Mouse (Mus musculus): ENCODE measurements at regions not wholly inside any gene's neighbourhood (a gene's known extent, or its start where the extent isn't known, plus 50 kb on each side); places are given as distances from the start of the nearest gene placed in this dataset.

DNA sequence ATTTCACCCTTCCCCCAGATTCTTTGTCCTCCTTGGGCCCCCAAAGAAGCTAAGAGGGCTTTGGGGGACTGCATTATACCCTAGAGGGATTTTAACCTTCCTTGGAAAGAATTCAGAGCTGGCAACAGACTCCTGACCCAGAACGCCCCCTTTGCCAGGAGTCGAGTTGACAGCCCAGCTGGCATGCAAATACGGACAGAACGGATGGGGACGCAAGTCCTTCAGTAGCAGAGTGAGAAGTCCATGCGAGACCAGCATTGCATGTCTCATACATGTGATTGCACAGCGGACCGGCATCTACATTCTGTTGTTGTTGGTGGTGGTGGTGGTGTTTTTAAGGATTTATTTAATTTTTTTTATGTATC lies 92.1 kb upstream of the Gpr12 start:
- Histone ChIP-seq H3K36me3 (ENCODE audit: insufficient read depth, low read length) (no peaks in the 10 kb centered on the region), H3K4me2 (ENCODE audit: low read depth, low read length) (no peak overlapping the region), H3K27me3 (ENCODE audit: insufficient read depth, low read length) (no peaks in the 10 kb centered on the region), H3K9me3 (ENCODE audit: low read length) (peaks cover 5% of the 10 kb centered on the region; the same call in 1 of the 2 replicates), H3K9ac (replicated peaks; ENCODE audit: low read length) (no peak overlapping the region), H3K4me1 (ENCODE audit: insufficient read depth, low read length) (peaks cover 3% of the 10 kb centered on the region; the same call in 1 of the 2 replicates), H3K4me3 (ENCODE audit: low read length) (no peak overlapping the region), H3K27ac (no peak overlapping the region)
- ATAC-seq, result no peak
- TF ChIP-seq CTCF (IDR thresholded peaks at IDR 0.05; ENCODE audit: low read depth), result no peak
- no peak for DNase-seq (ENCODE audit: low spot score)
- 53% methylated on average over 8 of the region's 8 CpGs for WGBS

DNA sequence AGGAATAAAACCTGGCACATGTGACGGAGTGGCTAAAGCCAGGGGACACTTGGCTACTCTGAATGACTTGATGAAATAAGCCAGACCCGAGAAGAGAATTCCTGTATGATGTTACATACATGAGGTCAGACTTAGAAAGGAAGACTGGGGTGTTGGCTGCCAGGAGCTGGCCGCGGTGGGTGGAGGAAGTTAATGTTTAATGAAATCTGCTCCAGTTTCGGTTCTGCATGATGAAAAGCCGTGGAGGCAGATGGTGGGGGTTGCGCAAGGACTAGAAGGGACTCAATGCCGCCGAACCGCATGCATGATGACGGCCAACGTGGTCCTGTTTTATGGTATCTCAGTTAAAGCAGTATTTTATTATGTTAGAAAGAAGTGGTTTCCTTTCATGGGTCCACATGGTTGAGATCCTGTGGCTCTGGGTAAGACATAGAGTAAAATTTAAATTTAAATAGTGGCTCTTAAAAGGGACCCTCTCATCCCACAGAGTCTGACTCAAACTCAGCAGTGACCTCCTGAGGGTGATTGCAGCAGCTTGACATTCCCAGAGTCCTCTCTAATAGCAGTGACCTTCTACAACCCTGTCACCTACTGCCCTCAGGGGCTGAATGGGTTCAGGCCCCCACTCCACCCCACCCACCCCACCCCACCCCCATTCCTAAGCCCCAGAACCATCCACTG lies 91.6 kb upstream of the Gpr12 start:
- no peak for TF ChIP-seq CTCF (IDR thresholded peaks at IDR 0.05; ENCODE audit: low read depth)
- no peaks in the 10 kb centered on the region for H3K36me3 ChIP-seq (ENCODE audit: insufficient read depth, low read length)

GRCm38 (mm10) chr5:146675887-146676277 lies 90.8 kb upstream of the Gpr12 start:
- no peak for DNase-seq (ENCODE audit: low spot score)
- H3K9ac ChIP-seq (replicated peaks; ENCODE audit: low read length), result no peak overlapping the region
- H3K36me3 ChIP-seq (ENCODE audit: insufficient read depth, low read length), result no peaks in the 10 kb centered on the region
- H3K4me1 ChIP-seq (ENCODE audit: insufficient read depth, low read length), result peaks cover 3% of the 10 kb centered on the region; the same call in 1 of the 2 replicates
- no peak overlapping the region for H3K4me3 ChIP-seq (ENCODE audit: low read length)
- 0 out of 2 replicates have a peak overlapping the region, but pooled peaks have one; percentile 4 for H3K27ac ChIP-seq
- WGBS, result 65% methylated on average over 4 of the region's 4 CpGs
- no peaks in the 10 kb centered on the region for H3K27me3 ChIP-seq (ENCODE audit: insufficient read depth, low read length)
- no peak overlapping the region for H3K4me2 ChIP-seq (ENCODE audit: low read depth, low read length)
- peaks cover 5% of the 10 kb centered on the region; the same call in 1 of the 2 replicates for H3K9me3 ChIP-seq (ENCODE audit: low read length)
- TF ChIP-seq CTCF (IDR thresholded peaks at IDR 0.05; ENCODE audit: low read depth), result no peak
- ATAC-seq, result no peak

More for the DNA sequence above, 91.6 kb upstream of the Gpr12 start:
- no peak overlapping the region for H3K9ac ChIP-seq (replicated peaks; ENCODE audit: low read length)
- no peak overlapping the region for H3K27ac ChIP-seq
- DNase-seq (ENCODE audit: low spot score) (no peak), ATAC-seq (no peak)
- H3K4me1 ChIP-seq (ENCODE audit: insufficient read depth, low read length), result peaks cover 3% of the 10 kb centered on the region; the same call in 1 of the 2 replicates
- no peaks in the 10 kb centered on the region for H3K27me3 ChIP-seq (ENCODE audit: insufficient read depth, low read length)
- no peak overlapping the region for H3K4me3 ChIP-seq (ENCODE audit: low read length)
- H3K9me3 ChIP-seq (ENCODE audit: low read length), result peaks cover 5% of the 10 kb centered on the region; the same call in 1 of the 2 replicates
- whole genome bisulfite sequencing, result 59% methylated on average over 12 of the region's 12 CpGs
- H3K4me2 ChIP-seq (ENCODE audit: low read depth, low read length), result no peak overlapping the region

DNA sequence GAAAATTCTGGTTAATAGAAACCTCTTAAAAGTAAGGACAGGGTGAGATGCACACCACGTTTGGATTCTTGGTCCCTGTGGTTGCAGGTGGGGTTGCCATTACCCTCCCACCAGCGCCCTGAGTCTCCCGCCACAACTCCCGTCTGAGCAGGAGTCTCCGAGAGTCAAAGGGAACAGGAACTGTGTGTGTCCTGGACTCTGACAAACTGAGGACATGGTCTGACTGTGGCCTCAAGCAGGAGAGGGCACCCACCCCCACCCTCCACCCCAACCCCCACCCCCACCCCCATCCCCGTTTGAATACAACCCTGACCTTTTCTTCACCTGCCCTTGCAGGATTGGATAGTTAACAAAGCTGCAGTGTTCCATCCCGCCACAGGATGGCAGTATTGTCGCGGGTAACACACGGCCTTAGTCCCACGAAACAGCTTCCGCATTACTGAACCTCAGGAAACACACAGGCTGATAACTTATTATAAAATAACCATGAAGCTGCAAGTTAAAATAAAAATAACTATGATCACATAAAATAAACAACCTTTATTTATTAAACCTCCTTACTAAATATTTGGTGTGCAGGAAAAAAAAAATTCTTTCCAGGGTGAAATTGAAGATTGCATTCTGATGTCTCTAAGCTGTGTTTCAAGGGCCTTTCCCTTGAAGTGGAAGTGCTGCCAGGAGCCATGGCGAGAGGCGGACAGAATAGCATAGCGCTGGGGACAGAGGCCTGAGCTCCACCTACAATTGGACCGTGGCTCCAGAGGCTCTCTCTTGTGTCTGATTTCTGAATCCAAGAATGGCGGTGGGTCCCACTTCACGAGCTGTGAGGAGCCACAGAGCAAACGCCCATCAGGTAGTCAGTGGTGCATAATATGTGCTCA lies 90.2 kb upstream of the Gpr12 start:
- Histone ChIP-seq H3K27me3 (ENCODE audit: insufficient read depth, low read length) (no peaks in the 10 kb centered on the region), H3K4me2 (ENCODE audit: low read depth, low read length) (no peak overlapping the region), H3K4me1 (ENCODE audit: insufficient read depth, low read length) (peaks cover 3% of the 10 kb centered on the region; the same call in 1 of the 2 replicates), H3K27ac (0 out of 2 replicates have a peak overlapping the region, but pooled peaks have one; percentile 4), H3K4me3 (ENCODE audit: low read length) (no peak overlapping the region), H3K9me3 (ENCODE audit: low read length) (peaks cover 5% of the 10 kb centered on the region; the same call in 1 of the 2 replicates), H3K36me3 (ENCODE audit: insufficient read depth, low read length) (no peaks in the 10 kb centered on the region), H3K9ac (replicated peaks; ENCODE audit: low read length) (no peak overlapping the region)
- peak; percentile 83 for TF ChIP-seq CTCF (IDR thresholded peaks at IDR 0.05; ENCODE audit: low read depth)
- 20% methylated on average over 19 of the region's 19 CpGs for WGBS
- ATAC-seq (peak; percentile 61), DNase-seq (ENCODE audit: low spot score) (peak; percentile 80)

DNA sequence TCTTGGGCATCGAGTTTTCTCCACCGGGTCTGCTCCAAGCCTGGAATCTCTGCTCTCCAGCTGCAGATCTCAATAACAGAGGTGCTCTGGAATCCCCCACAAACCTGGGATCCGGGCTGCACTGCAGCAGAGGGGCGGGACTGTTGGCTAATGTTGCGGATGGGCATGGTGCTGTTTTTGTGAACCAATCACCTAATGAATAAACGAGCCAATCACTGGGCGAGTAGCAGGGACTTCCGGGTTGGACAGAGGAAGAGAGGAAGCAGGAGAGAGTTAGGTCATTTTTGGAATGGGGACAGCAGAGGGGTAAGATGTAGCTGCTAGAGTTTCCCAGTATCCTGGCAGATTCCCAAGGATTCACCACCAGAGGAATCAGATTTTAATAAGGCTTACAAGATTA lies 76.7 kb upstream of the Gpr12 start:
- H3K9ac ChIP-seq (replicated peaks; ENCODE audit: low read length), result no peak overlapping the region
- no peak overlapping the region for H3K4me2 ChIP-seq (ENCODE audit: low read depth, low read length)
- H3K4me3 ChIP-seq (ENCODE audit: low read length), result no peak overlapping the region
- ATAC-seq (no peak), DNase-seq (ENCODE audit: low spot score) (no peak)
- H3K4me1 ChIP-seq (ENCODE audit: insufficient read depth, low read length), result no peaks in the 10 kb centered on the region
- H3K27ac ChIP-seq, result no peak overlapping the region
- no peaks in the 10 kb centered on the region; the same call in 1 of the 2 replicates for H3K27me3 ChIP-seq (ENCODE audit: insufficient read depth, low read length)
- H3K9me3 ChIP-seq (ENCODE audit: low read length), result 0 out of 2 replicates have a peak, but pooled peaks cover 2% of the 10 kb centered on the region
- no peak for TF ChIP-seq CTCF (IDR thresholded peaks at IDR 0.05; ENCODE audit: low read depth)
- WGBS, result 78% methylated on average over 8 of the region's 8 CpGs
- no peaks in the 10 kb centered on the region for H3K36me3 ChIP-seq (ENCODE audit: insufficient read depth, low read length)

- WGBS, result 92% methylated on average over 2 of the region's 2 CpGs
- ATAC-seq, result no peak
Observed at GRCm38 (mm10) chr5:146657228-146657627, 72.2 kb upstream of the Gpr12 start.

More at GRCm38 (mm10) chr5:146657228-146657627, 72.2 kb upstream of the Gpr12 start:
- no peak for TF ChIP-seq CTCF (IDR thresholded peaks at IDR 0.05; ENCODE audit: low read depth)
- H3K27me3 ChIP-seq (ENCODE audit: insufficient read depth, low read length), result no peaks in the 10 kb centered on the region; the same call in 1 of the 2 replicates
- H3K4me3 ChIP-seq (ENCODE audit: low read length), result no peak overlapping the region
- H3K27ac ChIP-seq, result no peak overlapping the region
- DNase-seq (ENCODE audit: low spot score), result no peak
- no peaks in the 10 kb centered on the region for H3K36me3 ChIP-seq (ENCODE audit: insufficient read depth, low read length)
- H3K9me3 ChIP-seq (ENCODE audit: low read length), result no peaks in the 10 kb centered on the region
- H3K4me2 ChIP-seq (ENCODE audit: low read depth, low read length), result no peak overlapping the region
- no peaks in the 10 kb centered on the region for H3K4me1 ChIP-seq (ENCODE audit: insufficient read depth, low read length)
- no peak overlapping the region for H3K9ac ChIP-seq (replicated peaks; ENCODE audit: low read length)
